Mouse (Mus musculus) G1E (cell line): Measurements from ENCODE around the gene Lrtm1.

Experiments
- CTCF ChIP-seq: IDR thresholded peaks from 2 replicates; pipeline ENCODE4 v1.5.1; 2012; ENCODE audit warnings: low read depth, low read length, inconsistent platforms, mixed read lengths
- GATA1 ChIP-seq: IDR thresholded peaks from 2 replicates; pipeline ENCODE4 v1.6.1; 2012; ENCODE audit warnings: borderline replicate concordance, low read length, inconsistent platforms, mixed read lengths
- POLR2AphosphoS5 ChIP-seq: IDR thresholded peaks from 2 replicates; pipeline ENCODE4 v1.6.1; 2012; ENCODE audit warnings: low read depth, low read length, inconsistent platforms; ENCODE audit not compliant: insufficient replicate concordance
- TAL1 ChIP-seq: conservative IDR thresholded peaks from 2 replicates; pipeline ENCODE4 v1.6.1; 2012; ENCODE audit warnings: low read depth, low read length, inconsistent platforms, mixed read lengths

GRCm38 (mm10) chr14:29028391-29029106, 10.5 kb downstream of the Lrtm1 start:
- no peak for TF ChIP-seq GATA1
- no peak for TF ChIP-seq CTCF
- TF ChIP-seq POLR2AphosphoS5: no peak
- no peak for TF ChIP-seq TAL1
